Mouse (Mus musculus): ENCODE measurements around the gene Zdhhc23. TPM values are rescaled to one million over a fixed set of nuclear protein-coding genes. Genes with fewer than 3 reads are reported as not detected.

Gene Zdhhc23
- total and polyA plus RNA-seq, 3 experiments = 3.8 to 53.3 (median 7.8) TPM

- Histone ChIP-seq H3K36me3 (ENCODE audit: control insufficient read depth in 1 of 2, insufficient read depth in 2 of 2, low read length in 2 of 2) (peaks cover 3 to 9% of the 10 kb centered on the region in 2 experiments; a peak in 3 of 4 replicates), H3K79me2 (ENCODE audit: control insufficient read depth, insufficient read depth, low read length, poor library complexity) (peaks cover 4% of the 10 kb centered on the region; the same call in 1 of the 2 replicates), H3K27ac (ENCODE audit: control insufficient read depth, low read depth, low read length) (no peak overlapping the region), H3K9ac (ENCODE audit: control insufficient read depth, low read depth, low read length, poor library complexity, severe bottlenecking) (no peak overlapping the region), H3K9me3 (replicated peaks; ENCODE audit: insufficient read depth, low read length) (no peaks in the 10 kb centered on the region), H3K27me3 (ENCODE audit: control insufficient read depth in 1 of 2, insufficient read depth in 2 of 2, low read length in 2 of 2) (no peaks in the 10 kb centered on the region), H3K4me3 (ENCODE audit: control insufficient read depth in 1 of 2, insufficient read depth in 1 of 2, low read depth in 2 of 2, low read length in 2 of 2) (no peak overlapping the region), H3K4me1 (ENCODE audit: control insufficient read depth in 1 of 2, insufficient read depth in 2 of 2, low read length in 2 of 2) (peaks cover 0 to 9% of the 10 kb centered on the region in 2 experiments; a peak in 2 of 4 replicates)
- no peak for TF ChIP-seq MYB (IDR thresholded peaks at IDR 0.05; ENCODE audit: low read depth, low read length)
- no peak for TF ChIP-seq BHLHE40 (IDR thresholded peaks at IDR 0.05; ENCODE audit: borderline replicate concordance, low read depth, low read length)
- DNase-seq (ENCODE audit: low read depth, low spot score) = no peak
Observed at GRCm38 (mm10) chr16:44011010-44011409, 31.4 kb upstream of the Zdhhc23 start.

DNA sequence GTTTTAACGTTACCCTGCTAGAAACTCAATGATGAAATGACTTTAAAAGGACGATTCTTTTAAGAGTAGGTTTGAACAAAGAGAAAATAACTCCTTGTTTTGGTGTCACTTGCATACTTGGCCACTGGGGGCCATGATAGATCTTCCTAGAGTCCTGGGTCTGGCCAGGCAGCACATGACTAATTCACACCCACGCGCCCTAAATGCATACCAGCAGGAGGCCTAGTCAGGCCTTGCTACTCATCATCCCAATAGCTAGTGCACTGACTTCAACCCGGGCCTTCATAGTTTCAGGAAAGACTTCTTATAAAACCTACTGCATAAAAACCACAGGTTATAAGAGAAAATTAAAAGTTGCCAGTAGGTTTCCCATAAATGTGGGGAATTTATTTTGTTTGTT is 22.5 kb upstream of the Zdhhc23 start:
- DNase-seq (ENCODE audit: low read depth, low spot score) = peak; percentile 53
- H3K27me3 ChIP-seq (ENCODE audit: control insufficient read depth in 1 of 2, insufficient read depth in 2 of 2, low read length in 2 of 2) = no peaks in the 10 kb centered on the region
- H3K79me2 ChIP-seq (ENCODE audit: control insufficient read depth, insufficient read depth, low read length, poor library complexity) = no peaks in the 10 kb centered on the region
- H3K4me1 ChIP-seq (ENCODE audit: control insufficient read depth in 1 of 2, insufficient read depth in 2 of 2, low read length in 2 of 2) = no peaks in the 10 kb centered on the region
- H3K9ac ChIP-seq (ENCODE audit: control insufficient read depth, low read depth, low read length, poor library complexity, severe bottlenecking) = no peak overlapping the region
- H3K9me3 ChIP-seq (replicated peaks; ENCODE audit: insufficient read depth, low read length) = no peaks in the 10 kb centered on the region
- TF ChIP-seq MEF2A (IDR thresholded peaks at IDR 0.05; ENCODE audit: extremely low read depth, insufficient replicate concordance, low read depth, low read length, poor library complexity, severe bottlenecking) (no peak), SMC3 (IDR thresholded peaks at IDR 0.05; ENCODE audit: low read depth, low read length) (peak; percentile 40; the same call in 1 of the 2 replicates), RAD21 (IDR thresholded peaks at IDR 0.05; ENCODE audit: low read depth, low read length) (peak; percentile 43), CTCF (IDR thresholded peaks at IDR 0.05 in 2 of 3, conservative IDR thresholded peaks at IDR 0.05 in 1 of 3; ENCODE audit: control insufficient read depth in 1 of 3, insufficient read depth in 1 of 3, low read depth in 2 of 3, low read length in 3 of 3, poor library complexity in 1 of 3, severe bottlenecking in 1 of 3) (peak in 2 of 3 experiments; percentile 8 to 40; a peak in 3 of 6 replicates)
- no peak overlapping the region for H3K27ac ChIP-seq (ENCODE audit: control insufficient read depth, low read depth, low read length)
- no peak overlapping the region for H3K4me3 ChIP-seq (ENCODE audit: control insufficient read depth in 1 of 2, insufficient read depth in 1 of 2, low read depth in 2 of 2, low read length in 2 of 2)
- H3K36me3 ChIP-seq (ENCODE audit: control insufficient read depth in 1 of 2, insufficient read depth in 2 of 2, low read length in 2 of 2) = peaks cover 0 to 4% of the 10 kb centered on the region in 2 experiments; a peak in 1 of 4 replicates

DNA sequence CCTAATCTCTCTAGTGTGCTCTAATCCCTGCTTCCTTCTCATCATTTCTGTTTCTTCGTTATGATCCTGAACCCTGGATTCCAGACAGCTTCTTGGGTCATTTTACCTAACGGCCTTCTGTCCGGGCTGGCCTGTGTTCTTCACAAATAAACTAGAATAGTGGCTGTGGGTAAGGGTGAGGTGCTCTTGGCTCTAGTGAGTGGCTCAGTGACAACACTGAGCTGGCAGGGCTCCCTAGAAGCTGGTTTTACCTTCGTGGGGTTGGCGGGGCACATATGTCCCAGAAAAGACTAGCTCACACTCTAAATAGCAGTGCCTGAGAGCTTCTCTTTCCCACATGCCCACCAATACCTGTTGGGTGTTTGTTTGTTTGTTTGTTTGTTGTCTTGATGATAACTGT is 19.9 kb upstream of the Zdhhc23 start:
- Histone ChIP-seq H3K27me3 (ENCODE audit: control insufficient read depth in 1 of 2, insufficient read depth in 2 of 2, low read length in 2 of 2) (no peaks in the 10 kb centered on the region), H3K9ac (ENCODE audit: control insufficient read depth, low read depth, low read length, poor library complexity, severe bottlenecking) (no peak overlapping the region), H3K4me1 (ENCODE audit: control insufficient read depth in 1 of 2, insufficient read depth in 2 of 2, low read length in 2 of 2) (no peaks in the 10 kb centered on the region), H3K36me3 (ENCODE audit: control insufficient read depth in 1 of 2, insufficient read depth in 2 of 2, low read length in 2 of 2) (peaks cover 4 to 5% of the 10 kb centered on the region in 2 experiments; a peak in 3 of 4 replicates), H3K9me3 (replicated peaks; ENCODE audit: insufficient read depth, low read length) (no peaks in the 10 kb centered on the region), H3K27ac (ENCODE audit: control insufficient read depth, low read depth, low read length) (no peak overlapping the region), H3K79me2 (ENCODE audit: control insufficient read depth, insufficient read depth, low read length, poor library complexity) (no peaks in the 10 kb centered on the region), H3K4me3 (ENCODE audit: control insufficient read depth in 1 of 2, insufficient read depth in 1 of 2, low read depth in 2 of 2, low read length in 2 of 2) (no peak overlapping the region)
- no peak for DNase-seq (ENCODE audit: low read depth, low spot score)
- no peak for TF ChIP-seq ZKSCAN1 (IDR thresholded peaks at IDR 0.05; ENCODE audit: low read depth, low read length)
- TF ChIP-seq GABPA (IDR thresholded peaks at IDR 0.05; ENCODE audit: low read depth, low read length) = no peak

GRCm38 (mm10) chr16:43999111-43999510 is 19.5 kb upstream of the Zdhhc23 start:
- H3K4me1 ChIP-seq (ENCODE audit: control insufficient read depth in 1 of 2, insufficient read depth in 2 of 2, low read length in 2 of 2) = peaks cover 0 to 3% of the 10 kb centered on the region in 2 experiments; a peak in 2 of 4 replicates
- no peak for DNase-seq (ENCODE audit: low read depth, low spot score)
- no peak overlapping the region for H3K4me3 ChIP-seq (ENCODE audit: control insufficient read depth in 1 of 2, insufficient read depth in 1 of 2, low read depth in 2 of 2, low read length in 2 of 2)
- no peaks in the 10 kb centered on the region for H3K27me3 ChIP-seq (ENCODE audit: control insufficient read depth in 1 of 2, insufficient read depth in 2 of 2, low read length in 2 of 2)
- H3K27ac ChIP-seq (ENCODE audit: control insufficient read depth, low read depth, low read length) = no peak overlapping the region
- H3K9ac ChIP-seq (ENCODE audit: control insufficient read depth, low read depth, low read length, poor library complexity, severe bottlenecking) = no peak overlapping the region
- peaks cover 4 to 8% of the 10 kb centered on the region in 2 experiments; a peak in 3 of 4 replicates for H3K36me3 ChIP-seq (ENCODE audit: control insufficient read depth in 1 of 2, insufficient read depth in 2 of 2, low read length in 2 of 2)
- no peaks in the 10 kb centered on the region for H3K79me2 ChIP-seq (ENCODE audit: control insufficient read depth, insufficient read depth, low read length, poor library complexity)
- H3K9me3 ChIP-seq (replicated peaks; ENCODE audit: insufficient read depth, low read length) = no peaks in the 10 kb centered on the region
- TF ChIP-seq NELFE (IDR thresholded peaks at IDR 0.05; ENCODE audit: low read depth, low read length) (no peak), BHLHE40 (IDR thresholded peaks at IDR 0.05; ENCODE audit: borderline replicate concordance, low read depth, low read length) (no peak), EP300 (IDR thresholded peaks at IDR 0.05; ENCODE audit: low read depth in 1 of 2, low read length in 2 of 2) (no peak), MAZ (IDR thresholded peaks at IDR 0.05; ENCODE audit: low read depth, low read length) (no peak), MAX (IDR thresholded peaks at IDR 0.05; ENCODE audit: low read length) (no peak), USF2 (IDR thresholded peaks at IDR 0.05; ENCODE audit: borderline replicate concordance in 1 of 2, insufficient read depth in 1 of 2, low read depth in 1 of 2, low read length in 2 of 2) (no peak), SIN3A (IDR thresholded peaks at IDR 0.05; ENCODE audit: low read length) (no peak), ELF1 (IDR thresholded peaks at IDR 0.05; ENCODE audit: low read depth, low read length) (no peak), ZNF384 (IDR thresholded peaks at IDR 0.05; ENCODE audit: low read depth, low read length) (no peak), UBTF (IDR thresholded peaks at IDR 0.05; ENCODE audit: borderline replicate concordance, insufficient read depth, low read depth, low read length) (no peak), MAFK (IDR thresholded peaks at IDR 0.05; ENCODE audit: borderline replicate concordance, low read depth, low read length) (no peak), MEF2A (IDR thresholded peaks at IDR 0.05; ENCODE audit: extremely low read depth, insufficient replicate concordance, low read depth, low read length, poor library complexity, severe bottlenecking) (no peak), CHD1 (IDR thresholded peaks at IDR 0.05; ENCODE audit: low read depth, low read length) (no peak), ZKSCAN1 (IDR thresholded peaks at IDR 0.05; ENCODE audit: low read depth, low read length) (no peak)
